Mouse (Mus musculus): ENCODE data around the gene Purb.

DNA sequence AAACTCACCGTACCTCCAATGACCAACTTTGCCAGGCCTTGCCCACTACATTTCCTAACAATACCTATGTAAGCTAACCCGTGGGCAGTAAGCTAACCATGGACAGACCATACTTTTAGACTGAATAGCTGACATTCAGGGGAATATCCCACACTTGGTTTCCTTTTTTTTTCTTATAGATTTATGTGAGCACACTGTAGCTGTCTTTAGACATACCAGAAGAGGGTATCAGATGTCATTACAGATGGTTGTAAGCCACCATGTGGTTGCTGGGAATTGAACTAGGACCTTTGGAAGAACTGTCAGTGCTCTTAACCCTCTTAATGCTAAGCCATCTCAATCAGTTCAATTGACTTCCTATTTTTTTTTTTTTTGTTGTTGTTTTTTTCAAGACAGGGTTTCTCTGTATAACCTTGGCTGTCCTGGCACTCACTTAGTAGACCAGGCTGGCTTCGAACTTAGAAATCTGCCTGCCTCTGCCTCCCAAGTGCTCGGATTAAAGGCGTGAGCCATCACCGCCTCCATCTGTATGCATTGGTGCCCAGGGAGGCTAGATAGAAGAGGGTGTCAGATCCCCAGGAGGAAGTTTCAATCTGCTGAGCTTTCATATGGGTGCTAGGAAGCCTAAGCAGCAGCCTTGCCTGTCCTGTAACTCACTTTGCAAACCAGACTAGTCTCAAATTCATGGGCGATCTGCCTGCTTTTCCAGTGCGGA is 48.6 kb upstream of the Purb start:
- TF ChIP-seq CTCF (IDR thresholded peaks at IDR 0.05; ENCODE audit: low read depth, low read length) = no peak
- TF ChIP-seq POLR2A (IDR thresholded peaks at IDR 0.05; ENCODE audit: insufficient read depth, low read length) = no peak
